In genomic region chr4:33198117-33198516, GRCm38 (mm10) we compare ENCODE assay signal across 15 mouse cellular contexts. TPM values are rescaled to one million over a fixed set of nuclear protein-coding genes. Genes with fewer than 3 reads are reported as not detected.
"Had no signal": no experiment of that assay in that cellular context is flagged by ENCODE, and none has a peak within 500 bp of the region (broad histone marks: within the 10 kb centered on the region; RNA-seq: fewer than 3 reads in every experiment).

No protein-coding gene starts in this region.

- H3K4me3 ChIP-seq: limb, embryonic 15.5 days; liver, embryonic 12.5 days; midbrain, embryonic 12.5 days; myocyte; neural tube, embryonic 15.5 days had no signal

- ATAC-seq: liver, embryonic 12.5 days had no signal

- H3K36me3 ChIP-seq: limb, embryonic 15.5 days; liver, embryonic 12.5 days; midbrain, embryonic 12.5 days; neural tube, embryonic 15.5 days had no signal

- H3K9ac ChIP-seq: limb, embryonic 15.5 days; liver, embryonic 12.5 days; lung, embryonic 14.5 days; midbrain, embryonic 12.5 days; neural tube, embryonic 15.5 days had no signal

- H3K4me1 ChIP-seq: limb, embryonic 15.5 days; liver, embryonic 12.5 days; midbrain, embryonic 12.5 days; neural tube, embryonic 15.5 days had no signal

- H3K9me3 ChIP-seq: limb, embryonic 15.5 days; liver, embryonic 12.5 days; neural tube, embryonic 15.5 days had no signal

- DNase-seq: kidney, postnatal 25 days; lung, embryonic 14.5 days; lung, postnatal 10 days; lung, postnatal 4 days; retina, postnatal 1 day; right cerebral cortex, postnatal 4 days; spleen, adult 18-20 months; thymus, adult 18-20 months; thymus, postnatal 14 days had no signal

- H3K4me2 ChIP-seq: limb, embryonic 15.5 days; liver, embryonic 12.5 days; lung, embryonic 14.5 days; midbrain, embryonic 12.5 days; neural tube, embryonic 15.5 days had no signal

- H3K27me3 ChIP-seq: limb, embryonic 15.5 days; midbrain, embryonic 12.5 days; neural tube, embryonic 15.5 days had no signal

- H3K27ac ChIP-seq: limb, embryonic 15.5 days; liver, embryonic 12.5 days; midbrain, embryonic 12.5 days; neural tube, embryonic 15.5 days had no signal

RNA-seq across cellular contexts. Expression of gene Pm20d2, which starts 8.6 kb away (rescaled TPM):
- total RNA-seq: megakaryocyte, adult 5-6 weeks had no signal
- polyA plus RNA-seq: myocyte had no signal

RNA-seq across cellular contexts. Expression of gene Srsf12, which starts 10.7 kb away (rescaled TPM):
- total RNA-seq: megakaryocyte, adult 5-6 weeks had no signal
- polyA plus RNA-seq: myocyte had no signal
